Mouse (Mus musculus) B cell, adult 2 months (primary cell): Measurements from ENCODE around the gene Edem1.
"Not testable (repeated sequence)": the region's sequence is repeated elsewhere in the genome, so short reads cannot be mapped to it uniquely, and the experiment has no call there.

Source experiments
- DNase-seq, 2 experiments: peaks; one replicate each; pipeline ENCODE4 v3.0.0; 2022

Gene Edem1

DNA sequence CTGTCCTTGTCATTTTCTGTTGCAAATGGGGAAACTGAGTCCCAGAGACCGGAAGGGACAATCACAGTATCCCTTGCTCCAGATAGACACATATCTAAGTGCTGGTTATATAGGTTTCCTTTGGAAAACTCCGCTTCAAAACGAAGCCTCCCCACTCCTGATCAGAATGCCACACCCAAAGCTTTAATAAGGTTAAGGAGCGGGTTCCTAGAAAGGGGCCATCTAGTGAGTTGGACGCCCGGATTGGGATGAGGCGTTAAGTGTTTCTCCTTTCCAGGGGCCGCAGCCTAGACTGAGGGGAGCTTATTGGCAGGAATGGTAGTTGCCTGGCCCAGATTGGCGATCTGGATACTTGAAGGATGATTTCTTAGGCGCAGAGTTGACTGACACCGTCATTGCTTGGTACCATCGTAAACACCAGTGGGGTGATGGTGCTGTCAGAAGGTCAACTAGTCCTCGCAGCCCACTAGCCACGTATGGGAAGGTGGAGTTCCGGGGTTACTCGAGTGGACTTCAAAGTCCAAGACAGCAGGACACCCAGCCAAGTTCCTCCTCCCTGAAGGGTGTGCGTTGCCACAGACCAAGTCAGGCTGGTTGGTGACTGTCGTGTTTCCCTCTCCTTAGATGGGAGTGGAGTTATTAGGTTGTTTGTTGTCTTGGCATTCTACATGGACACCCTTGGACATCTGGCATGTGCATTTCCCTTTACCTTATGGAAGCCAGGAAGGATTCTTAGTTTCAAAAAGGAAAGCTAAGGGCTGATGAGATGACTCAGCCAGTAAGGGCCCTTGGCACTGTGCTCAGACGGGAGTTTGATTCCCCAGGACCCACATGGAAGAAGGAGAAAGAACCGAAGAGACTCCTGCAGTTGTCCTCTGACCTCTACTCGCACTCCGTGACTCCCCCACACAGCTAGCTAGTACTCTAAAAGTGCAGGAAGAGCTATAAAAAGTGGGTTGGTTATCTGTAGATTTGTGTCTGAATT, 1.2 kb downstream of the Edem1 start:
- DNase-seq, result peak in 1 of 2 experiments; percentile 22

DNA sequence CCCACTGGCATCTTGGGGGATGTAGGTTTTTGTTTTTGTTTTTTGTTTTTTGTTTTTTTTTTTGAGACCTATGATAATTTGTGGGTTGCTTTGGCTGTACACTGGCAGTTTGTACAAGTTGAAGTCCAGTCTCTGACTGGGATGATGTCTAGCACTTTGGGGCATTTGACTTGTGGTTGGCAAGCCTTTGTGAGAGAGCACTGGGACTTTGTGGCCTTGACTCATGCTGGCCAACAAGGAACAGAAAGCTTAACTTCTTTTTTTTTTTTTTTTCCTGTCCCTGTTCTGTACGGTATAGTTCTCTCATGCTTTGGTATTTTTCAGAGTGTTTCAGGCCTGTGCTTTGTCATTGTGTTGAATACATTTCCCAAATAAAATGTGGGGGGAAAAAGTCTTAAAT, 3.7 kb downstream of the Edem1 start:
- no peak for DNase-seq

DNA sequence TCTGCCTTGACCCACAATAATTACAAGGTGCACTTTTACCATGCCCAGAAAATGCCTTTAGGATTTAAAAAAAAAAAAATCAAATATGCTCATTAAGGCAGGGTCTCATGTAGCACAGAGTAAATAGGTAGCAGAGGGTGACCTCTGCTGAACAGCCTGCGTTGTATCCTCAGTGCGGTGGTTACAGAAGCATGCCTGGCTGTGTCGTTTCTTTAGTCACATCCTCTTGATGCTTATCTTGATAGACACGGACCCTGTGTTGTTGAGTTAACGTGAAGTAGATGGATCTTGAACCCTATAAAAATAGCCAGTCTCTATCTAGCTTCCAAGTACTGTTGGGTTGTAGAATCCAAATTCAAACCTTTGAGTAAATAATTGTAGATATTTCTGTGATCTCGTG, 4.5 kb downstream of the Edem1 start:
- DNase-seq, result no peak

DNA sequence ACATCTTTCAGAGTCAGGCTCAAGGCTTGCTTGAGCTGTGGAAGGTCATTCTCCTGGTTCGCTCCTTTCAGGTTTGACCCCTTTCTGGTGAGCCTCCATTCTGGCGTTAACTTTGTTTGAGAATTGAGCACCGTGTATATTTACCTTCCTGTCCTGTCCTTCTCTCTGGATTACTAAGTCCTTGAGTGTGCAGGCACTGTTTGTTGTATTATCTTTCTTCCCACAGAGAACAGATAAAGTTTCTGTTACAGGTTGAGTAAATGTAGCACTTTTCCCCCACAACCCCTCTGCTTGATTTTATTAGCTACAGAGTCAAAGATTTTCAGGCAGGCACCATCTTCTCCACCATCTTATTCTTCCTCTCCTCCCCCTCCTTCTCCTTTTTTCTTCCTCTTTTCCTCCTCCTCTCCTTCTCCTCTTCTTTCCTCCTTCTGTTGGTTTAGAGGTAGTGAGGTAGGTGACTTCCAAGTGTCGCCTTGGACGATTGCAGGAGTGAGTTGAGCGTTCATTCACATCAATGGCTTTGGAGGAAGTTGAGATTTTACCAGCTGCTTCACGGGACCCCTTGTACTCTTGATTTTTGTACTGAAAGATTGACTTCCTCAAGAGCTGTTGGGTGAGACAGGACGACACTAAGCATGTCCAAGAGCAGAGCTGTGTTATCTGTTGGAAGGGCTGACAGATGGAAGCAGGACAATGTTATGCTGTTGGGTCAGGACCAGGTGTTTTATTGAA, 5.7 kb downstream of the Edem1 start:
- peak in 1 of 2 experiments; percentile 21 for DNase-seq

DNA sequence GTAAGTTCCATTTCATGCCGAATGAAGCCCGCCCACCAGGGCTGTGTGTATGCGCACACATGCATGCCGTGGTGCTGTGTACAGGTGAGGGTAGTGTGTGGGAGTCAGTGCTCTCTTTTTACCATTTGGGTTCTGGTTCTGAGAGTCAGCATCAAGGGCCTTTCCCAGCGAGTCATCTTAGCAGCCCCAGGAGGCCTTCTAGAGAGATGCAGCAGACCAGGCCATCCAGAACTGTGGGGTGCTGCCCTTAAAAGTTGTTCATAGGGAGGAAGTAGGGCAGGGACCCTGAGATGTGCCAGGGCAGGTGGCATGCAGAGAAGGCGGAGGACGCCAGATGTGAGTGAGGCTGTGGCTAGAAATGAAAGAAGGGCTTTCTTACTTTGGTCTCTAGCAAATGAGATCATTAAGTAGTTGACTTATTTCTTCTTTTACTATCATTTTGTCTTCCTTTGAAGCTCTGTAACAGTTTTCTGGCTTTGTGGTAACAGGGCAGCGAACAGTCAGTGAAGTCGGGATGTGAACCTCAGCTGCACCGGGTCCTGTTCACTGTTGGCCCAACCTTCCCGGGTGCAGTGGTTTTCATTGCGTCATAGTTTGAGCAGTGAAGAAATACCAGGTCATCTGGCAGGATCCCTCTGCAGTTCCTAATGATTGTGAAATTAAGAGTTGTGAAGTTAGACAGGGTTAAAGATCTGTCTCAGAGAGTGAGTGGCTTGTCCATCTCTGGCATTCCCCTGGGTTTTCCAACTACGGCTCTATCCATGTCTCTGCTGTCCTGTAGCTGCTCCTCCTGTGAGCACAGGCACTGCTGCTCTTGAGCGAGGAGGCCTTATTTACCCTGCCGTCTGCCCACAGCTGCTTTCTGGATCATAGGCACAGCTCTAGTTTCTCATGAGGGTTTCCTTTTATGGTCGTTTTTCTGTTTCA, 7.6 kb downstream of the Edem1 start:
- peak; percentile 51 for DNase-seq

DNA sequence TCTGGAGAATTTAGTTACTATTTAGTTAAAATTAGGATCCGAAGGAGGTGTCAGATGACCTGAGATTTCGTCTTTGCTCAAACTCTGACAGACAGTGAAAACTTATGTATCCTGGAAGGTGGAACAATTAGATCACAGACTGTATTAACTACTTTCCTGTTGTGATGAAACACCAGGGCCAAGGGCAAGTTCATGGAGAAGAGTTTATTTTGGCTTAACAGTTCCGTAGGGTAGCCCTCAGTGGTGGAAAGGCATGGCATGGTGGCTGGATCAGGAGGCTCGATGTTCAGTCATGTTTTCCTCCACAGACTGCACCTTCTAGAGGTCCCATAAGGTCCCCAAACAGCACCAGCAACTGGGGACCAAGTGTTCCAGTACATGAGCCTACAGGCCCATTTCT, 8.6 kb downstream of the Edem1 start:
- DNase-seq, result no peak

DNA sequence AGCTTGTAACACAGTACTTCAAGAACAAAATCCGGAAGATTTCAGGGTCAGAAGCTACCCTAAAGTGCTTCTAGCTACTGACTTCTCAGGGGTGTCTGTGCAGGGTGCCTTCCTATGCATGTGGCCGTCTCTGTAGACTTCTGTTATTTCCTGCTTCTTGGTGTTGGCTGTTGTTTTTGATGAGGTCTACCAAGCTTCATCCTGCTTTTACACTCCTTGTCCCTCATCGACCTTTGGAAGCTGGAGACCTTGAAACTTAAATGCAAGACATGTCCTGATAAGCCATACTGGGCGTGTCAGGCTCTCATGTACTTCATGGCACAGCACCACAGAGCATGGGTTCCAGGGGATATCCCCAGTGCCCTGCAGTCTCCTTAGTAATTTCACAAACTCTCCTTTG, 9.5 kb downstream of the Edem1 start:
- no peak for DNase-seq

DNA sequence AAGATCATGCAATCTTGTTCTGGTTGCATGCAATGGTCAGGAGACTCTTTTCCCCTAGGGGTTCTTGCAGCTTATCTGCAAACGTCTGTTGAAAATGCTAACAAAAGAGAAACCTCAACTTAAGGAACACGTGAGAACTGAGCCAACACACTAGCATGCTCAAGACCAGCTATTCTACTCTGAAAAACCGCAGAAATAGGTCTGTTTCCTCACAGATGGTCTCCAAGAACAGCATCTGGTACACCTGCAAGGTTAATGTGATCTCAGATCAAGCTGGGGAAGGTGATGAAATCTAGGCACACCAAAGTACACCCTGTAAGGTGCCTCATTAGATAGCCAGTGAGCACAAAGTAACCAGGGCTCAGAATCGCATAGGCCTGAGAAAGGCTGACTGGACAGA, 11.0 kb downstream of the Edem1 start:
- no peak for DNase-seq

DNA sequence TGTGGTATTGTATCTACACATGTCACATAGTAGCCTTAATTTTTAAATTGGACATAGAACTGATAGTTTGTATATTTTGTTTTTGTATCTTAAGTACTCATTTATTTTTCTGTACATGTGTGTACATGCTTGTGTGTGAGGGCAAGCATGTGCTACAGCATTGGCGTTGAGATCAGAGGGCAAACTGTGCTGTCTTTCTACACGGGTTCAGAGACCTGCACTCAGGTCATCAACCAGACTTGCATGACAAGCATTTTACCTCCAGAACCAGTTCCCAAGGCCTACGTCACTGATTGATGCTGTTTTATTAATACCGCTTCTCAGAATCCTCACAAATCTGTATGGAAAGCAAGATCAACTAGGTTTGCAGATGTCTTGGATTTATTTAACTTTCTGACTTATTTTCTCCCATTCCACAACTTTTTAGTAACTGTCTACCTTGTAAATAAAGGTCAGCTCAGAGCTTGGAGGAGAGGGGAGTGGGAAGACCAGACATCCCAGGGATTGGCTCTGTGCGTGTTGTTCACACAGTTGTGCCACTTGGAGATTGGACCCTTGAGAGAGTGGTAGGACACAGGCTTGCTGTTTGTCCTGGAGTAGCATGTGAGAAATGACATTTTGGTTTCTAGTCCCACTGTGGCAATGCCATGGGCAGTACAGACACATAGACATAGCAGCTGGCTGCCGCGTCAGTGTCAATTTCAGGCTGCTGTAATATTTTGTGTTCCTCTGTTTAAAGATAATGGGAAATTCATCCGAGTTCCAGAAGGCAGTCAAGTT, 12.6 kb downstream of the Edem1 start:
- DNase-seq, result no peak

DNA sequence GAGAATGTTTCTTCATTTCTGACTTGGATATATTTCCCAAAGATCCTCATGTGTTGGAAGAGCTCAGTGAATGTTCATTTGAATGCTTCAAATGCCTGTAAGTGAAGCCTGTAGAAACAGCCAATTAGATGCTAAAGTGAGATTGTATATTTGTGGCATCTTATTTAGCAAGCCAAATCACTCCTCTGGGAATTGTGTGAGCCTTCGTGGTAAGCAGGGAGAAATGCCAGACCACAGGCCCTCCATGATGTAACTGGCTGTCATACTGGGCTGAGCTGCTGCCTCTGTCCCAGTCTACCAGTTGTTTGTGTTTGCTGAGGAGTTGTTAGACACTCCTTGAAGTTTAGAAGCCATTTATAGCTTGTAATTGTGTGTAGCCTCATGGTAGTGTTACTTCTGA, 15.2 kb downstream of the Edem1 start:
- no peak for DNase-seq

DNA sequence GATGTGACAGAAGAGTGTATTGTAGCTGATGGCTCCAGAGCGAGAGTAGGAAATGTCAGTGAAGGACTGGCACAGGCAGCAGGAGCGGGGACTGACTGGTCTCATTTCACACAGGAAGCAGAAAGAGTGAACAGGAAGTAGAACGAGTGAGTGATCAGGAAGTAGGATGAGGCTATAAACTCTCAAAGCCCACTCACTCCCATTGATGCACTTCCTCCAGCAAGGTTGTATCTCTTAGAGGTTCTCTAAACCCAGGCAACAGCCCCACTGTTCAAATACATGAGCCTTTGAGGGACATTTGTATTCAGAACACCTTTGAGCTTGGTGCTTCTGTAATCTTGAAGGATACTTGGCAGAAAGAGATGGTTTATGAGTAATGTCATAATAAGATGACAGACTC, 15.7 kb downstream of the Edem1 start:
- DNase-seq, result no peak

DNA sequence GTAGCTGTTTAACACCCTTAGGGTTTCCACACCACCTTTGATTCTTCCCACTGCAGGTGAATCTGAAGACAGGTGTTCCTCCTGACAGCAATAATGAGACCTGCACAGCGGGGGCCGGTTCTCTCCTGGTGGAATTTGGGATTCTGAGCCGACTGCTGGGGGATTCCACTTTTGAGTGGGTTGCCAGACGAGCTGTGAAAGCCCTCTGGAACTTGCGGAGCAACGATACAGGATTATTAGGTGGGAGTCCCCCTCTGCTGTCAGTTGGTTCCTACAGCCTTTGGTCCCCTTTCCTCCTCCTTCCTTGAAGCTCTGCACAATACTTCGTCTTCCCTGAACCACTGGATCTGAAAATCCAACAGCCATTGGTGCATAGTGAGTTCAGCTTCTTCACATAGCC, 16.3 kb downstream of the Edem1 start:
- DNase-seq, result no peak

DNA sequence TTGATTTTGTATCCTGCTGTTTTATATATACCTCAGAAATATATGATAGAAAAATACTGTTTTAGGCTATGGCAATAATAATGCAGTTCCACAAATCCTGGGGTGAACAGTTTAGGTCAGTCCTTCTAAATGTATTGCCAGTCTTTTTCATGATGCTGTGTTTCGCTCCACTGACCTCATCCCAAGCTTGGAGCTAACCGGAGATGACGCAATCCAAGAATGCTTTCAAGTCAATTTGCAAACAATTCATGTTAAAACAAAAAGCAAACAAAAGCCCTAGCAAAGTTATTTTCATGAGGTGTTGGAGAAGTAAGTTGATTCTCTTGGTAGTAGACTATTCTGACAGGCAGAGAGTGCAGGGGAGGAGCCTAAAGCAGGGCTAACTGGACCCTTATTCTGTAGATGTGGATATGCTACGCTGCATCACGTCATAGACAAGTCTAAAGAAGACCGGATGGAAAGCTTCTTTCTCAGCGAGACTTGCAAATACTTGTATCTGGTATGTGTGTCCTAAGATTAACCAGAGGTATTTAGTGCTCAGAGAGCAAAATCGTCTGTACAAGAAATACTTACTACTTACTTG, 23.7 kb downstream of the Edem1 start:
- DNase-seq, result no peak

DNA sequence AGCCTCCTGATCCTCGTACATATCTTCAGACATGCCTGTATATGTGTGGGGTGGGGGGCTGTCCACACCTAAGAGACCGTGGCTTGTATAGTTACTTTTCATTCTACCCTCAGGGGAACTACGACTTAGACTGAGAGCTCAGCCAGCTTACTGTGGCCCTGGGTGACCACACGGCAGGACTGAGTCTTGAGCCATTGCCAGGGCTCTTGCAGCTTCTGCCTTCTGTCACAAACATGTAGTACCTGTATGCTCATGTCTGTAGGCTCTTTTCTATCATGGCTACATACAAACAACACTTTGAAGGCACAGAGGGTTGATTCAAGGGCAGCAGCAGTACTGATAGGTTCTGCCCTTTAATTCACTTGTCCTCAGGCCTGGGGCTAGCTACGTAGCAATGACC, 24.5 kb downstream of the Edem1 start:
- no peak for DNase-seq

DNA sequence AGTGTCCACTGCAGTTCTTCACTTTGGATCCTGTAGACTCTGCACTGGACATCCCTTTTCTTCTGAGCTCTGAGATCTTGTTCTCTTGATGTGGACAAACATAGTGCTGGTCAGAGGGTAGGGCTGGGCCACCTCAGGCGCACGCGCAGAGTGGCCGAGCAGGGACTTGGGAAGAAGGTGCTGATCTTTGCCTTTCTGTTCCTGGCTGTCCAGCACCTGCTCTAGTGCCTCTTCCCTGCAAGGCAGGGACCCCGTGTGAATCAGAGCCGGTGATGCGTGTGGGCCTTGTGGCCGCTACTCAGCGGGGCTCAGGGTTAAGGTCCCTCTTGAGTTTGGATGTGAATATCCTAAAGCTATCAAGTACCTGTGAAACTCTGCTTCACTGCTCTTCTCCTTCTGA, 30.1 kb downstream of the Edem1 start:
- no peak for DNase-seq

DNA sequence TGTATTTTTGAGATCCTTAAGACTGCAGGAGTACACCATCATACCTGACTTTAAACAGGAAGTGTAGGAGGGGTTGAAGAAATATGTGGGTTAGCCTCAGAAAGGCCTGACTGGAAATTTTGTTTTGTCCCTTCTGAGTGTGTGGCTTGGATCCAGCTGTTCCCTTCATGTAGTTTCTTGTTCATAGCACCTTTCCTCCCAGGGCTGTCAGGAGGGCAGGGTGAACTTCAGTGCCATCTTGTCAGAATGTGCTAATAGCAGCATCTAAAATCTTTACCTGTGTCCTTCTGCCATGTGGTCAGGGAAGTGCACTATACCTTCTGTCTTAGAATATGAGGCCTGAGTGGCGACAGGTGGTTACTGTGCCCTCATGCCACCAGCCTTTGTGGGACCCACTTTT, 32.8 kb downstream of the Edem1 start:
- DNase-seq, result no peak

DNA sequence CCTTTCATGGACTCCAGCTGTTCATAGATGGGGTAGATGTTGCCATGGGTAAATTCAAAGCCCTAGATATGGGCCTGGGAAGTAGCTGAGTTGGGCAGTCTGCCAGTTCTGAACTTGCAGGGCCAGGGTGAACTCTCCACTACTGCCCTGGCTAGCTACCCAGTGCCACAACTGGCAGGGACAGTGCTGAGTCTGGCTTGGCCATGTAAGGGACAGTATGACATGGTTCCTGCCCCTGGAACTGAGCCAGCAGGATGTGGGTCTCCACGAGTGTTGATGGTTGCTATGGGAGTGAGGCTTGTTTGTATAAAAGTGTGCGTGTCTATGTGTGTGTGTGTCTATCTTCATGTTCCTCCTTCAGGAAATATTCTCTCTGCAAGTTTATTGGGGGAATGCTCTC, 34.1 kb downstream of the Edem1 start:
- peak in 1 of 2 experiments; percentile 8 for DNase-seq

DNA sequence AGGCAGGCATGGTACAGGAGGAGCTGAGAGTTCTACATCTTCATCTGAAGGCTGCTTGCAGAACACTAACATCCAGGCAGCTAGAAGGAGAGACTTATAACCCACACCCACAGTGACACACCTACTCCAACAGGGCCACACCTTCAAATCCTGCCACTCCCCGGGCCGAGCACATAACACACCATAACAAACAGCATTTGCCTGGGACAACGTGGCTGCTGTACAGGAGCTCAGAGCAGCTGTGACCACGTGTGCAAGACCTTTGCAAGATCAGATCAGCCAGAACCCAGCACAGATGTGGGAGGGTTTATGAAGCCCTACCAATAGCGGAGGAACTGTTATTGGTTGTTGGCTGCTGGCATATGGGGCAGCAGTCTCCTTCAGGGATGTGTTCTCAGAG, 37.9 kb downstream of the Edem1 start:
- no peak for DNase-seq

DNA sequence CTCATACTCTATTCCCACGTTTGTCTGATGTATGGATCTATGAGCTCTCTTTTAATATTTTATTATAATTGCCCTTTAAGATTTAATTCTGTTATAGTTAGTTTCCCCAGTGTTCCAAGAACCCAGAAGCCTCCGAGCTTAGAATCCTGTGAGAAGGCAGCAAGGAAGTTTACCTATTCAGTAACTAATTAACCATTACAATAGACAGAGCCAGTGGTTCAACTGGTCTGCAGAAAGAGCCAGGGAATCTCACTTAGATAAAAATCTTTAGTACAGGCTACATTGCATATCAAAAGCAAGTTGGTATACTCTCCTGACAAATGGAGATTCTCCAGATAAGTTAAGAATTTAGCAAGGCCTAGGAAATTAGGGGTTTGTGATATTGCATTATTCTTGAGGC, 40.6 kb downstream of the Edem1 start:
- not testable (repeated sequence) for DNase-seq

DNA sequence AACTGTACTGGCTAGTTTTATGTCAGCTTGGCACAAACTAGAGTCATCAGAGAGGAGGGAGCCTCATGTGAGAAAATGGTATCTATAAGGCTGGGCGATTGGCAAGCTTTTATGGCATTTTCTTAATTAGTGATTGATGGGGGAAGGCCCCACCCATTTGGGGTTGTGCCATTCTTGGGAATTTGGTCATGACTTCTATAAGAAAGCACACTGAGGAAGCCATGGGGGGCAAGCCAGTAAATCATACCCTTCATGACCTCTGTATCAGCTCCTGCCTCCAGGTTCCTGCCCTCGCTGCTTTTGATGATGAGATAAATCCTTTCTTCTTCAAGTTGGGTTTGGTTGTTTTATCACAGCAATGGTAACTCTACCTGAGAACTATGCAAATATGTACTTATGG, 42.0 kb downstream of the Edem1 start:
- no peak for DNase-seq

DNA sequence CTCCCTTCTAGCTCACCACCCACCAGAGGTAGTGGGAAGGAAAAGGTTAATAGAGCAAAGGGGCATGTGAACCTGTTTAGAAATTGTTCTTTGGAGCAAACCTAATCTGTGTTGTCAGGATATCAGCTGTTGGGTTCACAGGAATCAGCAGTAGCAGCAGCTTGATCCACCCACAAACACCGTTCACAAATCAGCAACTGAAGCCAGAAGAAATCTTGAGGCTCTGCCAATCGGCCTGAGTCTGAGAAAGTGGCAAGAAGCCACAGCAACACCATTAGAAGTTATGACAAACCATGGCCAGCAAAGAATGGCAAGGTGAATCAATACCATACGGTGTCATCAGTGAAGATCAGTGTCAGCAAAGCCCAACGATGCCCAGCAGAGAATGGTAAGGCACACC, 42.8 kb downstream of the Edem1 start:
- no peak for DNase-seq

DNA sequence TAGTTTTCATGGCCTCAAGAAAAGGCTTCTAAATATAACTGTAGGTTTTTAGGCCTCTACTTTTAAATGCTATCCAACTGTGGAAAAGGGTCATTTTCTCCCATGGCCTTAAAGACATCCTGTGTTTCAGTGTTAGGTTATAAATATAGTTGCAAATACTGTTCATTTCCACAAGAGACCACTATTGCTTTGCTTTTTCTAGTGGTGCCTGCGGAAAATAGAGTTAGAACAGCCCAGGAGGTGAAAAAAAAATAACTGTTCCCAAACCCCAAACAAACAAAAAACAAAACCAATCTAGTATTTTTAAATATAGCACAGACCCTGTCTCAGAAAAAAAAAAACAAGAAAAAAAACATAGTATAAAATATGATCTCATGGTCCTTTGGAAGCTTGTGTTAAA, 46.9 kb downstream of the Edem1 start:
- DNase-seq, result no peak
